Mouse (Mus musculus) heart, embryonic 13.5 days (tissue): Measurements from ENCODE around the gene Fgfr2. TPM values are rescaled to one million over a fixed set of nuclear protein-coding genes. Genes with fewer than 3 reads are reported as not detected.
A peak's percentile ranks its signal among the peaks of the same experiment; 100 is the strongest.

Source experiments
- ATAC-seq: fragments of 200-750 bp; cut with Nextera tagmentation; 2 replicates; pipeline ENCODE4 v1.8.0; 2017; ENCODE audit warnings: moderate TSS enrichment; ENCODE audit not compliant: insufficient number of reproducible peaks, low FRiP score, low TSS enrichment; ENCODE audit errors: extremely low read depth
- H3K27ac ChIP-seq: fragments of 300-500 bp; sonication (generic); replicated peaks from 2 replicates; pipeline ENCODE4 v1.5.1; 2015; ENCODE audit warnings: moderate library complexity, mild to moderate bottlenecking, inconsistent platforms
- H3K27me3 ChIP-seq: fragments of 300-500 bp; sonication (generic); replicated peaks from 2 replicates; pipeline ENCODE4 v1.6.1; 2015; ENCODE audit warnings: mild to moderate bottlenecking, inconsistent platforms
- H3K36me3 ChIP-seq: fragments of 300-500 bp; sonication (generic); 2 replicates; pipeline ENCODE4 v1.6.1; 2015; ENCODE audit warnings: mild to moderate bottlenecking, inconsistent platforms
- H3K4me1 ChIP-seq: fragments of 300-500 bp; sonication (generic); 2 replicates; pipeline ENCODE4 v1.6.1; 2015; ENCODE audit warnings: inconsistent platforms
- H3K4me2 ChIP-seq: fragments of 300-500 bp; sonication (generic); 2 replicates; pipeline ENCODE4 v1.6.1; 2015; ENCODE audit warnings: inconsistent platforms, mild to moderate bottlenecking, moderate library complexity
- H3K4me3 ChIP-seq: fragments of 300-500 bp; sonication (generic); 2 replicates; pipeline ENCODE4 v1.5.1; 2015; ENCODE audit warnings: moderate library complexity, mild to moderate bottlenecking, inconsistent platforms
- H3K9ac ChIP-seq: fragments of 300-500 bp; sonication (generic); 2 replicates; pipeline ENCODE4 v1.6.1; 2015; ENCODE audit warnings: inconsistent platforms, mild to moderate bottlenecking, moderate library complexity
- H3K9me3 ChIP-seq: fragments of 300-500 bp; sonication (generic); 2 replicates; pipeline ENCODE4 v1.6.1; 2016; ENCODE audit warnings: inconsistent platforms
- WGBS: fragments of 180-500 bp; shearing (Covaris S2); methylation state at CpG from one replicate; pipeline ENCODE4 v1.1.7; 2015; ENCODE audit warnings: mixed read lengths; 5-methylcytosine and 5-hydroxymethylcytosine counted together
- polyA plus RNA-seq: library from polyadenylated mRNA; unstranded; fragments of >200 nt; fragmentation: Nextera tagmentation; extraction: Ambion mirVana; gene quantifications from 2 replicates; pipeline ENCODE4 v1.2.1, GENCODE M21; 2015

Fgfr2 gene
- polyA plus RNA-seq, 1 experiment from 2014 or later: 22.5 TPM

DNA sequence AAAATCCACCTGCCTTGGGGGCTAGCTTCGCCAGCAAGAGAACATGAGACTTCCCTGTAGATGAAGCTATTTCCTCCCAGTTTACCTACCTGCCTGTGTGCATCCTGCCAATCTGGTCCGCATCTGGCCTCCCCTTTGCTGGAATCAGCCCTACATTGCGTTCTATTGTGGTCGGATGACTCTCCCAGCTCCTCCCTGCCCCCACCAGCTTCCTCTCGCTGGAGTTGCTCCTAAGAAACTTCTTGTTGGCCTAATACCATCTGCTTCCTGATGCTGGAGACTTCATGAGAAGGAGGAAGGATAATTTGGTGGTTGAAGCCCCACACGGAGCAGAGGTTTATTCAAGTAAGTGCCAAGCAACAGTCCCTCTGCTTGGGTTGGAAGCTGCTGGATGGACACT is 2807.9 kb downstream of the Fgfr2 start:
- H3K9ac ChIP-seq: no peak overlapping the region
- 61% methylated on average over 6 of the region's 6 CpGs for WGBS
- H3K4me2 ChIP-seq: no peak overlapping the region
- peaks cover 24% of the 10 kb centered on the region for H3K4me1 ChIP-seq
- peaks cover 72% of the 10 kb centered on the region for H3K27me3 ChIP-seq
- no peaks in the 10 kb centered on the region for H3K9me3 ChIP-seq
- H3K4me3 ChIP-seq: no peak overlapping the region
- H3K36me3 ChIP-seq: no peaks in the 10 kb centered on the region
- H3K27ac ChIP-seq: no peak overlapping the region
- no peak for ATAC-seq

- 84% methylated on average over 6 of the region's 6 CpGs for WGBS
- no peak overlapping the region for H3K9ac ChIP-seq
These were observed 2808.5 kb downstream of the Fgfr2 start for GRCm38 (mm10) chr7:130314658-130315057.

DNA sequence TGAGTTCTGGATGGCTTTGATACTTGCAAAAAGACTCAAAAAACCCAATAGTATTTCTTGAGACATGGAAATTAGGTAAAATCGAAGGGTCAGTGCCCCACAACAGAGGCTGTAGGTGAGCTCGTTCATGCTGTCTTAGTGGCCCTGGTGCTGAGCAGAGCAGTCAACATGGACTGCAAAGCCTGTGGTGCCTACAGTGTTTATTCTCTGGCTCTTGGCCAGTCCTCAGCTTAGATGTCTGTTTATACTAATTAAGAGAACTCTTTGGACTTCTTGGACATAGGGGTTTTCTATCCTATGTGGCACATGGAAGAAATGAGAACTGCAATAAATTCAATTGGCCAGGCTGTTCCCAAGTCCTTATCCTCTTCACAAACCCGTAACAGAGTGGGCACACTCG is 2811.8 kb downstream of the Fgfr2 start:
- Histone ChIP-seq H3K27ac (no peak overlapping the region), H3K4me3 (no peak overlapping the region), H3K4me2 (no peak overlapping the region), H3K36me3 (no peaks in the 10 kb centered on the region), H3K27me3 (peaks cover 82% of the 10 kb centered on the region), H3K9ac (no peak overlapping the region), H3K9me3 (no peaks in the 10 kb centered on the region), H3K4me1 (peaks cover 8% of the 10 kb centered on the region)
- ATAC-seq: no peak
- WGBS: 68% methylated on average over 4 of the region's 4 CpGs

More at GRCm38 (mm10) chr7:130314658-130315057, 2808.5 kb downstream of the Fgfr2 start:
- ATAC-seq: no peak
- H3K36me3 ChIP-seq: no peaks in the 10 kb centered on the region
- peaks cover 72% of the 10 kb centered on the region for H3K27me3 ChIP-seq
- H3K4me2 ChIP-seq: no peak overlapping the region
- H3K4me1 ChIP-seq: peaks cover 19% of the 10 kb centered on the region
- no peaks in the 10 kb centered on the region for H3K9me3 ChIP-seq
- H3K27ac ChIP-seq: no peak overlapping the region
- H3K4me3 ChIP-seq: no peak overlapping the region

DNA sequence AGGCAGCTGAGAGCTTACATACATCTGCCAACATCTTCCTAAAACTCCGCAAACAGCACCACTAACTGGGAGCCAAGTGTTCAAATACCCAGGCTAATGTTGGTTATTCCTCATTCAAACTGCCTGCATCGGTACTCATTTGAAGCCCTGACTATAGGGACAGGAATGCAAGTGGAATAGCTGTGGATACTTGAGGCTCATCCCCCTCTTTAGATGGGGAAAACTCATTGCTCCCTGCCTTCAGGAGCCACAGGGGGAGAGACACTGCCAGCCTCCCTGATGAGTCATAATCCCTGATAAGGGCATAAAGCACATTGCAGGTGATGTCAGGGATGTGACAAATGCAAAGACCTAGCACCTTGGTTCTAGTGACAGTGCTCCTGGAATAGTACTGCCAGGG is 2814.0 kb downstream of the Fgfr2 start:
- Histone ChIP-seq H3K27ac (no peak overlapping the region), H3K4me3 (no peak overlapping the region), H3K9ac (no peak overlapping the region), H3K27me3 (peaks cover 84% of the 10 kb centered on the region), H3K4me2 (no peak overlapping the region), H3K9me3 (no peaks in the 10 kb centered on the region), H3K4me1 (no peaks in the 10 kb centered on the region), H3K36me3 (no peaks in the 10 kb centered on the region)
- 74% methylated on average over 2 of the region's 2 CpGs for WGBS
- ATAC-seq: no peak

GRCm38 (mm10) chr7:130307036-130307435 is 2816.1 kb downstream of the Fgfr2 start:
- no peaks in the 10 kb centered on the region for H3K36me3 ChIP-seq
- no peak for ATAC-seq
- H3K9me3 ChIP-seq: no peaks in the 10 kb centered on the region
- no peak overlapping the region for H3K9ac ChIP-seq
- no peak overlapping the region for H3K4me3 ChIP-seq
- WGBS: 82% methylated on average over 3 of the region's 3 CpGs
- H3K4me1 ChIP-seq: 0 out of 2 replicates have a peak, but pooled peaks cover 4% of the 10 kb centered on the region
- no peak overlapping the region for H3K4me2 ChIP-seq
- H3K27ac ChIP-seq: no peak overlapping the region
- H3K27me3 ChIP-seq: peaks cover 69% of the 10 kb centered on the region

GRCm38 (mm10) chr7:130304642-130305041 is 2818.5 kb downstream of the Fgfr2 start:
- Histone ChIP-seq H3K4me3 (no peak overlapping the region), H3K4me2 (no peak overlapping the region), H3K9ac (no peak overlapping the region), H3K4me1 (0 out of 2 replicates have a peak, but pooled peaks cover 4% of the 10 kb centered on the region), H3K9me3 (no peaks in the 10 kb centered on the region), H3K27ac (no peak overlapping the region), H3K36me3 (no peaks in the 10 kb centered on the region), H3K27me3 (peaks cover 54% of the 10 kb centered on the region)
- WGBS: 56% methylated on average over 1 of the region's 1 CpGs
- no peak for ATAC-seq

DNA sequence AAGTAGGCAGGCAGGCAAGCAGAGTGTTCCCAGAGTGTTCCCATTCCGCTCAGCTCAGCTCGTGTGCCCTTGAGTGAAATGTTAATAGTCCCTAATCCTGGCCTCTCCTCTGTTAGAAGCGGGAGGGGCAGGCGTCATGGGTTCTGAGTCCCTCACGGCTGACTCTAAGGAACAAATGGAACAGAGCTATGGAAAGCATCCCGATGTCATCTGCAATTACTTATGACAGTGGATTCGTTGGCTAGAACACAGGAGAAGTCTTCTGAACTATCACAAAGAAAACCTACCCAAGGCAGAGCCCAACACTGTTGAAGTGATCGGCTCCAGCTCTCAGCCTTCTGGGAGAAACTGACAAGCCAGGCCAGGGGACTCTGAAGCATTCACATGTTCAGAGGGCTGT is 2819.7 kb downstream of the Fgfr2 start:
- no peak for ATAC-seq
- 49% methylated on average over 8 of the region's 8 CpGs for WGBS
- H3K27ac ChIP-seq: no peak overlapping the region
- no peaks in the 10 kb centered on the region for H3K9me3 ChIP-seq
- H3K4me1 ChIP-seq: peaks cover 12% of the 10 kb centered on the region
- no peaks in the 10 kb centered on the region for H3K36me3 ChIP-seq
- H3K4me3 ChIP-seq: no peak overlapping the region
- no peak overlapping the region for H3K4me2 ChIP-seq
- H3K27me3 ChIP-seq: peaks cover 44% of the 10 kb centered on the region
- H3K9ac ChIP-seq: no peak overlapping the region

DNA sequence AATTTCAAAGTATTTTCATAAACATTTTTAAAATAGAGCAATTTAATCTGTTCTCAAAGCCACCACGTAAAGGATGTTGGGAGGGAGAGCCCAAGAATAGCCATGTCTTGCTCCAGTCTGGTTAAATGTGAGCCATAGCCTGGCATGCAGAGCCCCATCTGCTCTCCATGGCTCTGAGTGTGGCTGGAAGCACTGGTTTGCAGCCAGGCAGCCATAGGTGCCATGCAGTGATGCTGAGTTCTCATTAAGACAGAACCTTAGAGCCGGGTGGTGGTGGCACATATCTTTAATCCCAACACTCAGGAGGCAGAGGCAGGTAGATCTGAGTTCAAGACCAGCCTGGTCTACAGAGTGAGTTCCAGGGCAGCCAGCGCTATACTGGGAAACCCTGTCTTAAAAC is 2822.5 kb downstream of the Fgfr2 start:
- no peak for ATAC-seq
- WGBS: 81% methylated on average over 3 of the region's 3 CpGs

GRCm38 (mm10) chr7:130298926-130299594 is 2824.1 kb downstream of the Fgfr2 start:
- H3K27ac ChIP-seq: no peak overlapping the region
- 0 out of 2 replicates have a peak overlapping the region, but pooled peaks have one; percentile 19 for H3K9ac ChIP-seq
- no peaks in the 10 kb centered on the region for H3K9me3 ChIP-seq
- no peak for ATAC-seq
- H3K4me2 ChIP-seq: no peak overlapping the region
- peaks cover 5% of the 10 kb centered on the region for H3K27me3 ChIP-seq
- no peaks in the 10 kb centered on the region for H3K36me3 ChIP-seq
- H3K4me3 ChIP-seq: no peak overlapping the region
- H3K4me1 ChIP-seq: peaks cover 12% of the 10 kb centered on the region
- 54% methylated on average over 3 of the region's 3 CpGs for WGBS

More for the DNA sequence above, 2822.5 kb downstream of the Fgfr2 start:
- Histone ChIP-seq H3K4me3 (no peak overlapping the region), H3K27ac (no peak overlapping the region), H3K9me3 (no peaks in the 10 kb centered on the region), H3K4me2 (no peak overlapping the region), H3K9ac (no peak overlapping the region), H3K36me3 (no peaks in the 10 kb centered on the region), H3K4me1 (peaks cover 12% of the 10 kb centered on the region), H3K27me3 (peaks cover 19% of the 10 kb centered on the region)

DNA sequence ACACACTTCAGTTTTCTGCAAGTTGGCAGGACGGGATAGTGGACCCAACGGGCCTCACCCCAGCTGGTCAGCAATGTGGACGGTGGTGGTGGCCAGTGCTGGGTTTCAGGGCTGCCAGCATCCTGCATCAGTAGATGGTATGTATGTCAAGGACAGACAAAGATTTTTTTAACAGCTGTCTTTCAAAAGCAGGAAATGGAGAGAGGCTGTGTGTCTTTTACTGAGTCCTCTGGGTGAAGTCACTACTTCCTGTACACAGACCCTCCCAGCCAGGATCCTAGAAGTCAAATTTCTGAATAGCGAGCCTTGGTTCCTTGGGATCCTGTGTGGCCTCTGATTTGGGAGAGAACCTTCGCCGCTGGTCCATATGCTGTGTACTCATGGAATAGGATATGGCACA is 2832.0 kb downstream of the Fgfr2 start:
- Histone ChIP-seq H3K4me3 (no peak overlapping the region), H3K4me2 (no peak overlapping the region), H3K27ac (0 out of 2 replicates have a peak overlapping the region, but pooled peaks have one; percentile 4), H3K4me1 (peaks cover 41% of the 10 kb centered on the region), H3K27me3 (peaks cover 31% of the 10 kb centered on the region), H3K36me3 (no peaks in the 10 kb centered on the region), H3K9ac (no peak overlapping the region), H3K9me3 (no peaks in the 10 kb centered on the region)
- WGBS: 61% methylated on average over 6 of the region's 6 CpGs
- ATAC-seq: no peak

GRCm38 (mm10) chr7:130289428-130289790 is 2833.7 kb downstream of the Fgfr2 start:
- Histone ChIP-seq H3K36me3 (no peaks in the 10 kb centered on the region), H3K9ac (no peak overlapping the region), H3K27ac (no peak overlapping the region), H3K9me3 (no peaks in the 10 kb centered on the region), H3K4me3 (no peak overlapping the region), H3K4me2 (peak overlapping the region; percentile 24), H3K4me1 (peaks cover 41% of the 10 kb centered on the region), H3K27me3 (peaks cover 38% of the 10 kb centered on the region)
- WGBS: 51% methylated on average over 9 of the region's 9 CpGs
- no peak for ATAC-seq
